Mouse (Mus musculus): ENCODE data around the gene Fscn2. TPM values are rescaled to one million over a fixed set of nuclear protein-coding genes. Genes with fewer than 3 reads are reported as not detected.

Gene Fscn2
- not detected for total RNA-seq (2021)
- long read RNA-seq, experiment 1 = 0 reads
- long read RNA-seq, experiment 2 = 0 reads

DNA sequence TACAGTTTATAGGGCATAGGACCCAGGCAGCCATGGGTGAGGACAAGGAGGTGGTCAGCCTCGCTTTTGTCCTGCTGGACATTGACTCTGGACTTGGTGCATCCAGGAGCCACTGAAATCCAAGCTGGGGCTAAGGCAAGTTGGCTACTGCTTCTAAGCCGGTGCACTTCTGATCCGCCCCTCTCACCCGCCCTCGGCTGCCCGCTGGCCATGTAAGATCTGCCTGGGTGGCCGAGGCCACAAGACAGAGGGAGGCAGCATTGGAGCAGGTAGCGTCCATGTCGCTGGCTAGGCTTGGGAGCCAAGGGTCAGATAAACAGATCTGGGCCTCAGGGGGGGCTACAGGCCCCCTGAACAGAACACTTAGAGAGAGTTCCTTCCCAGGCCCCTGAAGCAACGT is at the start of gene Fscn2:
TSS of gene Fscn2 (plus strand) at position 240 of the 400 bp plus-strand sequence.
- no peak for DNase-seq

DNA sequence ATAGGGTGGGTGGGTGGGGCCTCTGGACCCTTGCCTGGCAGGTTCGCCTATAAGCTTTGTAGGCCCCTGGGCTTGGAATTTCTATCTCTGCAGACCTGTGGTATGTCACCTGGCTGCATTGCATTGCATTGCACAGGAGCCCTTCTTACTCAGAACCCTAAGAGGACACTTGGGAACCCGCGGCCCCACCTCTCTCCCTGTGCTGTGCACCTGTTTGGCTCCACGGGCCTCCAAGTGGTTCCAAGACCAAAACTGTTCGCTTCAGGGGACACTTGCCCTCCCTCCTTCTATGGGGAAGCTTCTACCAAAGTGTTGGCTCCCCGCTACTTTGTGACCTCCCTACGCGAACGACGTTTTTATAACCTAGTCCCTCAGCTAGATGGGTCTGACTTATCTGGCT is 49.8 kb upstream of the Fscn2 start:
- DNase-seq = no peak

DNA sequence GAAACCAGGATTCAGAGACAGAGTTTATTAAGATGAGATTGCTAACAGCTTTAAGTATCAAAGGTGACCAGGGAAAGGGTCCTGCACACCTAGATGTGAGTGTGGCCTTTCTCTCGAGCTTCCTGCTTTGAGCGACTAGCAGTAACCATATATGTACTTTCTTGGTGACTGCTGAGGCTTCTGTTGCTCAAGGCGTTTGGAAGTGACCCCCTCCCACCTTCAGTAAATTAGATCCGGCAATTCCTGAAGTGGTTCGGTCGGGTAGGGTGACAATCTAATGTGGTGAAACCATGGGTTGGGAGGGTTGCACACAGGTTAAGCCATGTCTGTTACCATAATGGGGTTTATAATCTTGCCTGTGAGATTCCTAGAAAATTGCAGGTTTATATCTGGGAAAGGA is 49.3 kb upstream of the Fscn2 start:
- no peak for DNase-seq

DNA sequence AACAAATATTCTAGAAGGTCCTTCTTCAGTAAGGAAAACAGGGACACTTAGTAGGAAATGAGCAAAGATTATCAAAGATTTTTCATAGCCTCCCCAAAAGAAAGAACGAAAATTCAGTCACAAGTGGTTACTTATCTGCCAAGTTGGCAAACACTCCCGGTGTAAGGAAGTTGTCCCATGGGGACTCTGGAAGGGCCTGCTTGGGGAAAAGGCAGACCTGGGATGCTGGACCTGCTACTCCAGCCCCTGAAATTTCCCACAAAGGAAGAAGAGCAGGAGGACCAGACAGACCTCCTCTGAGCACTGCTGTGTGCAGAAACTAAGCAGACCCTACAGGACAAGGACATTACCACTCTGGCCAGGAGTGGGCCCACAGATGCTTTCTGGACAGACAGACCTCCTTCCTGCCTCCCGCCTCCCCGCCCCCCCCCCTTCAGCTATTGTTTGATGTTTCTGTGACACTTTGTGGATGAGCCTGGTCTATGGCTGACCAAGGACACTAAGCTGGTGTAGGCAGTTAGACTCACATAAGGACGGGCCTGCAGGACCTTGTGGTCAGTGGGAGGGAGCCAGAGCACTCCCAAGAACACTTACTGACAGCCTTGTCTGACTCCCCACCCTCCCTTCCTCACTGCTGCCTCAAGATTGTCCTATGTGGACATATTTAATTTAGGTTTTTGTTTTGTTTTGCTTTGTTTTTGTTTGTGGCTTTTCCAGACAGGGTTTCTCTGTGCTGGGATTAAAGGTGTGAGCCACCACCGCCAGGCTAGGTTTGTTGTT is 47.2 kb upstream of the Fscn2 start:
- DNase-seq = no peak

DNA sequence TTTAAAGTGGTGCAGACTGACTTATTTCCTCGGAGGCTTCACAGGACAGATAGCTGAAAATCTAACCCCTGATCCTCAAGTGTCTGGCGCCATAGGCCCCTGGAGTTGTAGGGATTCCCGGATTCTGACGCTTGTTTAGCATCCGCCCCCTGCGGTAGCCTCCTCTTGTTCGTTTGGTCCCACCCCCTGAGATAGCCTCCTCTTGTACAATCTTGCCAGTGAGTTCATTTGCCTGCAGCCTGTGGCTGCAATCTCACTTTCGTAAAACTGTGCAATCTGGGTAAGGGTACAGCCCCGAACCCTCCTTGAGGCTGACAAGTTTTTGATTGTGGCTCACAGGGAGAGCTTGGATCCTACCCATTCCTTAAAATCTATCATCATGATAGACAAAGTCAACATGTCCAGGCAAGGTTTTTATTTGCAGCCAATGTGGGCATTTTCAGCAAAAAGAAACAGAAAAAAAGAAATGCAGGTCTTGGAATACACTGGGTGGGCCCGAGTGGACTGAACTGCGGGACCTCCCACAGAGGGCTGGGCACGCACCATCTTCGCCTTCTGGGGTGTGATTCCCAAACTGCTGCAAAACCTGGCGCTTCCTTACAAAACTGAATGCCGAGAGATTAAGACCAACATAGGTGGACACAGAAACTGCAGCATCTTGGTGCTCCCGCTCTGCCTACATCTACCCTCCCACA is 46.5 kb upstream of the Fscn2 start:
- no peak for DNase-seq

DNA sequence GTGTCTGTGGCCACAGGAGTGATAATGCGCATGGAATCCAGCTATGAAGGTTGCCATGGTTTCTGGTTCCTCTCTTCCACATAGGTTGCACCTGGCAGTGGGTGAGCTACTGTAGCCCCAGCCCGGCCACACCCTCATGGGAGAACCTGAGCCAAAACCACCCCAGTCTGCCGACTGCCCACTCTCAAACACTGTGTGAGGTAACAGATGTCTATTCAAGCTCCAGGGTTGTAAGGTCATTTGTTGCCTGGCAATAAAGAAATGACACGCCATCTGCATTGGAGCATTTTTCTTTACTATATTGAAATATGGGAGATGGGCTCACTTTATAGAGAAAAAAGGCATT is 45.9 kb upstream of the Fscn2 start:
- DNase-seq = no peak

DNA sequence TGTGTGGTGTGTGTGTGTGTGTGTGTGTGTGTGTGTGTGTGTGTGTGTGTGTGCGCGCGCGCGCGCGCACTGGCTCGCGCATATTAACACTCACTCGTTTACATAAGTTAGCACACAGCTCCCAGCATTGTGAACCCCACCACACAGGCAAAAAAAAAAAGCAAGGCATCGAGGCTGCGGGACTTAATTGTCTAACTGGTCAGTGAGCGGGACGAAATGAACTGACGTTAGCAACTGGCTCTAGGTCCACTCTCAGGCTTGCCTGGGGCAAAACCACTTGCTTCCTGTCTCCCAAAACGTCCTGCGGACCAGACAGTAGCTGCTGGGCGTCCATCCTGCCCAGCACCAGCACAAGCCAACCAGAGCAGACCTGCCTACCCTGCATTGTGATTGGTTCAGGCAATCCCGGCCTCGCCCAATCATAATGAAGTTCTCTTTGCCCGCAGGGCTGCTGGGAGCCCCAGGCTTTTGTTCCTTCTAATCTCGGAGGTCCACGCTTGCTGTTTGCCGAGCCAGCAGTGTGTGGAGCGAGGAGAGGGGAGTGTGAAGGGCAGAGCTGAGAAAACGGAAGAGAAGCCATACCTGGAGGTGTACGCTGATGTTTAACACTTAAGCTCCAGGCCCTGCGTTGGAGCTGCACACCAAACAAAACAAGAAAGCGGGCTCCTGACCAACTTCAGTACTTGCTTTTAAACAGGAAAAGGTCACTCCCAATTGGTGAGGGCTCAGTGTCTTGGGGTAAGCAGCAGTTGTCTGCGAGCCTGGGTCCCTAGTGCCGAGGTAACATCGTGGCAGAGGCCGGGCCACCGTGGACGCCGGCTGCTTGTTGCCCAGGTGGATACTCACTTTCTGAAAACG is 45.3 kb upstream of the Fscn2 start:
- DNase-seq = peak; percentile 93 to 98

DNA sequence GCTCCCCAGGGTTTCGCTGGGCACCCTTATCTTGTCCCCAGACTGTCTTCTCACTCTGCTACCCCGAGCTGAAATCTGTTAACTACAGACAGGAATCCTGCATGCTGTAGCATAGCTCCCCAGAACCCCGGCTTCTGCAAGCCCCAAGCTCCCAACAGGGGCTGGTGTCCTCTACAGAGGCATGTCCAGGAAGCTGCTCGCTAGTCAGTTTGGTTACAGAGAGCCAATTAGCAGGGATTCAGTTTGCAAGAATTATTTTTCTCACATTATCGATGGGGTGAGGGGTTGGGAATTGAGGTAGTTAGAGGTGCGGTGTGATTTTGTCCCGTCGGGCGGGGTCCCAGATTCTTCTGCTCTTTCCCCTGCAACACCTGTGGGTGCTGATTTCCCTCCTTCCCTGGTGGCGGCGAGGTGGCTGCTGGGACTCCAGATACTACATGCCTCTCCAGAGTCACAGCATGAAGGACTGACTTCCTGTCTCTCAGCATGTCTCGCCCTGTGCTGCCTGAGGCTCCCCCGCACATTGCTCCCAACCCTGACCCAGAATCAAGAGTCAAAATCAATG is 44.6 kb upstream of the Fscn2 start:
- no peak for DNase-seq

DNA sequence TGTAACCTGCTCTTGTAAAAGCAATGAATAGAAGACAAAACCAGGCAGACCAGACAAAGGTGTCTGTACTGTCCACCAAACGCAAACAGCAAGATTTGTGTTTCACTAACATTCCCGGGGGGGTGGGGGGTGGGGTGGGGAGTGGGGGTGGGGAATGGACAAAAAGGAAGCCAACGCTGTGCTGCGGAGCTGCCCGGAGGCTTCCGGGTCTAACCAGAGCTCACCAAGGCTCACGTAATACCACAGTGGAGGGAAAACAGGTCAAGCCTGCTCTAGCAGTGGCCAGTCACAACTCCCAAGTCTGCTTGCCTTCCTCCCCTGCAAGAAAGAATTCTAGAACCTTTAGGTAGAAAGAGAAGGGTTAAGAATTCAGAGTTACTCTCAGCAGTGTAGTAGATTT is 43.9 kb upstream of the Fscn2 start:
- no peak for DNase-seq

DNA sequence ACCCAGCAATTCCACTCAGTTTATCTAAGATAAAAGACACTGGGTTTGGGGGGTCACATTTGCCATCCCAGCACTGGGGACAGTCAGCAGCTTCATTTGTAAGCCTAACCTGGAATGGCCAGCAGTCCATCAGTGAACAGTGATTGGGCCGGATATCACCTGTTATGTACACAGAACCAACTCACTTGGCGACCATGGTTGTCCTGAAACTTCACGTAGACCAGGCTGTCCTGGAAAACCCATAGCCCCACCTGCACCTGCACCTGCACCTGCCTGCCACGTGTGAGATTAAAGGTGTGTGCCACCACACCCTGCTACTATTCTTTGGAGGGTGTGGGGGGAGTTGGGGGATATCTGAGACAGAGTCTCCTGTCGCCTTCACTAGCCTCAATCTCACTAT is 42.0 kb upstream of the Fscn2 start:
- DNase-seq = no peak

DNA sequence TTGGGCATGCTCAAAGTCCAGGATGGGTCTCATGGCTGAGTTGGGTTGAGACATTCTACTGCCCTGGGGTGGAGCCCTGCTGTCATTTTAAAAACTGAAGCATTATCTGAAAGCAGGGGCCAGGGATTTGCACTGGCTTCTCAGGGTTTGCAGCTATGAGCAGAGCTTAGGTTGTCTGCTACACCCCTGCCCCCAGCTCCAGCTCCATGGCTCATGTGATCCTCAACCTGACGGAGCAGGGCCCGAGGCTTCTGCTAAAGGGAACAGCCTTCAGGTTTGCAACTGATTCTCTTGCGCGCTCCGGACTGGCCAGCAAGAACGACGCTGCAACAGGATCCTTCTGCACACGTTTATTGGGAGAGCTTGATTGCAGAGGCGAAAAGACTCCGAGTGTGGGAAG is 41.2 kb upstream of the Fscn2 start:
- no peak for DNase-seq

DNA sequence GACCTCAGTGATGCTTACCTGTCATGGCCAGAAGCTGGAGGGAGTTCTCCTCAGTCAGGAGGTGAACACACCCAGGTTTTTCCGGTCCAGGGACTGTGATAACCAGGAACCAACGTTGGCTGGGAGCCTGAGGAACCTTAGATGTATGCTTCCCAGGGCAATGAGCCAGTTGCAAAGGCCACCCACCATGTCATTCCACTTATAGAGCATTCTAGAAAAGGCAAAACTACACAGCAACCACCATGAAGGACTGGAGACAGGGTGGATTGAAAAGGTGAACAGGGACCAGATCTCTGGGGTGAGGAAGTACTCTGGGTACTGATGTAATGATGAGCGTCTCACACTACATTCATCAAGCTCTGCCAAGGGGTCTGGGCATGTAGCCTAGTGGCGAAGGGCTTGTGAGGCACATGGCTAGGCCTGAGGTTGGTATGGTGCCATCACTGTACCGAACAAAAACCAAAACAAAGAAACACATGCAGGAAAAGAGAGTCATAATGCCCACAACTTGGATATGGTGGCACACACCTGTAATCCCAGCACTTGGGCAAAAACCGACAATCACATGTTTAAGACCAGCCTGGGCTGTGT is 25.8 kb upstream of the Fscn2 start:
- peak in 1 of 2 experiments; percentile 14 for DNase-seq

DNA sequence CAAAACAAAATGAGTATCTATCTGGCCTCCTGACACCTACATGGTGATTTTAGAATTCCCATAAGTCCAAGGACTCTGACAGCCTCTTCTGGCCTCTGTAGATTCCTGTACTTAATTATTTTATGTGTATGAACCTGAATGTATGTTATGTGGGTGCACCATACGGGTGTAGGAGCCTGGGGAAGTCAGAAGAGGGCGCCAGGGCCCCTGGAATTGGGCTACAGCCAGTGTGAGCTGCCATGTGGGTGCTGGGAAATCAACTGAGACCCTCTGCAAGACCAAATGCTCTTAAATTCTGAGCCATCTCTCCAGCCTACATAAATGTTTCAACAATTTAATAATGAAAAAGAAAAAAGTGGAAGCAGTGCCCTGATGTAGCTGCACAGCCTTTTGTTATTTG is 23.9 kb upstream of the Fscn2 start:
- no peak for DNase-seq

DNA sequence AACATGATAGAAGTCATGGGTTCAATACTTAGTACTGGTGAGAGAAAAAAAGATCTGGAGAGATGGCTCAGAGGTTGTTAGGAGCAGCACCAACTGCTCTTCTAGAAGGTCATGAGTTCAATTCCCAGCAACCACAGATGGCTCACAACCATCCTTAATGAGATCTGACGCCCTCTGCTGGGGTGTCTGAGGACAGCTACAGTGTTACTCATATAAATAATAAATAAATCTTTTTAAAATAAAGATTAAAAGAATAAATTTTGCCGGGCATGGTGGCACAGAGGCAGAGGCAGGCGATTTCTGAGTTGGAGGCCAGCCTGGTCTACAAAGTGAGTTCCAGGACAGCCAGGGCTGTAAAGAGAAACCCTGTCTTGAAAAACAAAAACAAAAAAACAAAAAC is 22.5 kb upstream of the Fscn2 start:
- DNase-seq = no peak

DNA sequence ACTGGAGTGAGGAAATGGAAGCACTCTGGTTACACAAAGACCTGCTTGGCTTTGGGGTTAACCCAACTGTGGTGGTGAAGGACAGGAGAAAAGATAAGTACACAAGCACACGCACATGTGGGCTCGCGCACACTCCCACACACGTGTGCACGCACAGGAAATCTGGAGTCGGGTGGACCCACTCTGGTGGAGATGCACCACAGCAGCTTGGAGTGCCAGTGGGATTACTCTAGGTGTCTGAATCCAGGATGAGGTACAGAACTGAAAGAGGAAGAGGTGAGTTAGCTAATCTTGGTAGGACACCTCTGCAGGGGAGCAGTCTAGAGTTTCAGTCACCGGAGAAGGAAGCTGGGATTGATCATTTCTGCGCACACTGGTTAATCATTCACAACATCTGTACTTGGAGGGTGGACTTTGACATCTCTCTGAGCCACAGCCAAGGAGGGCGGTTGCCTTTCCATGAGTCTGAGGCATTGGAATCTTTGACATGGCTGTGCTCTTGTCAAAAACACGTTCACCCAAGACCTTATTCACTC is 21.3 kb upstream of the Fscn2 start:
- no peak for DNase-seq

DNA sequence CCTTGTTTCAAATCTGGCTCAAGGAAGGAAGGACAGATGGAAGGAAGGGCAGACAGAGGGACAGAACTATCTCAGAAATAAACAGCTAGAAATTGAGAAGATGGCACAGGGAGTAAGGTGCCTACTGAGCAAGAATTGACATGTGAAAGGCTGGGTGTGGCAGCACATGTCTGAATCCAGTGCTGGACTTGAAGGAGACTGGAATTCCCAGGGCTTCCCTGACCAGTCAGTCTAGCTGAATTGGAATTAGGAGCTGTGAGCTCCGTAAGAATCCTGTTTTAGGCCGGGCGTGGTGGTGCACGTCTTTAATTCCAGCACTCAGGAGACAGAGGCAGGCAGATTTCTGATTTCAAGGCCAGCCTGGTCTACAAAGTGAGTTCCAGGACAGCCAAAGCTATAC is 19.7 kb upstream of the Fscn2 start:
- DNase-seq = no peak

DNA sequence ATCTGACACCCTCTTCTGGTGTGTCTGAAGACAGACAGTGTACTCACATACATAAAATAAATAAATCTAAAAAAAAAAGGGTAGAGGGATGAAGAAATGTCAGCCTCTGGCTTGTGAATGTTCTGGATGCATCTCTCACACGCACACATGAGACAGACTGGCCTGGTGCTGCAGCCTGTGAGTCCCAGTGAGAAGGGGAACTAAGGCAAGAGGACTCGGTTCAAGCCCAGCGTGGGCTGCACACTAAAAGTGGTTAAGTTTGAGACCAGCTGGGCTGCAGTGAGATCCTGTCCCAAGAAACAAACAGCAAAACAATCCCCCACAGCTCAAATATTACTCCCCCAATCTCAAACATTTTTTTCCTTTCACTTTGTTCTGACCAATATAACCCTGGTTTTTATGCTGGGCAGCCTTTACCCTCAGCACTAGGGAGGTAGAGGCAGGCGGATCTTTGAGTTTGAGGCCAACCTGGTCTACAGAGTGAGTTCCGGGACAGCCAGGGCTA is 18.6 kb upstream of the Fscn2 start:
- DNase-seq = no peak

DNA sequence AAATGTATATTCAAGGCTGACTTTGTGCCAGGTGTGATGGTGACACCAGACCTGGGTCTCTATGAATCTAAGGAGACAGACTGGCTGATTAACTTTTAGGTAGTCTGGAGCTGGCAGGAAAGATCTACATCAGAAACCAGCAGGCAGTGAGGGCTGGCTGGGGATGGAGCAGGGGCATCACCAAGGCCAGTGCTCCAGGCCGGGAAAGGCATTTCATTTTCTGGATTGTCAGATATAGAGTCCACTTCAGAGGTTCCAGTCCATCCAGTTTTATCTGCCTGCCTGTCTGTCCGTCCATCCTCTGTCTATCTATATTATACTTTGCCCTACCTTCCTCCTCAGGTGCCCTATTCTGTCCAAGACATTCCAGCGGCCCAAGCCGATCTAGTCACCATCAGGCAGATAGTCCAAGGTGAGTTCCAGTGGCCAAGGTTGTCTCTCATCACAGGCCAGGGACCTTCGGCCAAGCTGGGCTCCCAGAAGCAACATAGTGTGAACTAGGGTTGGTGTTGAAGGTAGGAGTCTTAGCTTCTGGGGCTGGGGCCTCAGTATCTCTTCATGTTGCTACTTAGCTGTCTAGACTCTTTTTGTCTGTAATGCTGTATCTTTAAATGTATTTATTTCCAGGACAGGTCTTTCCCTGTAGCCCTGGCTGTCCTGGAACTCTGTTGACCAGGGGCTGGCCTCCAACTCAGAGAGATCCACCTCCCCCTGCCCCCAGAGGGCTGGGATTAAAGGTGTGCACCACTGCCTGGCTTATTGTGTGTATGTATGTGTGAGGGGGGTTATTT is 17.6 kb upstream of the Fscn2 start:
- peak in 1 of 2 experiments; percentile 7 for DNase-seq

DNA sequence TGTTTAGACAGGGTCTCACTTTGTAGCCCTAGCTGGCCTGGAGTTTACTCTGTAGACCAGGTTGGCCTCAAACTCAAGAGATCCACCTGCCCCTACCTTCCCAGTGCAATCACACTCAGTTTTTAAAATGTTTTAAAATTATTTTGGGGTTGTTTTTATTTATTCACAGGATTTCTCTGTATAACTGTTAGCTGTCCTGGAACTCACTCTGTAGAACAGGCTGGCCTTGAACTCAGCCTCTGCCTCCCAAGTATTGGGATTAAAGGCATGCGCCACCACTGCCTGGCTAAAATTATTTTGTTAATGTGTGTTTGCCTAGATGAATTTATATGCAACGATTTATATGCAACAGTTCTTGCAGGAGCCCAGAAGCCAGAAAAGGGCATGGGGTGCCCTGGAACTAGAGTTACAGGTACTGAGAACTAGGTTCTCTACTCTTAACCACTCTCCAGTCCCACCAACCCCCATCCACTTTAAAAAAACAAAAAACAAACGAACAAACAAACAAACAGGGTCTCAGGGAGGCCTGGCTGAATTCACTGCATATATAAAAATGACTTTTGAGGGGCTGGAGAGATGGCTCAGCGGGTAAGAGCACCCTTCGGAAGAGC is 16.9 kb upstream of the Fscn2 start:
- peak; percentile 1 to 10 for DNase-seq

DNA sequence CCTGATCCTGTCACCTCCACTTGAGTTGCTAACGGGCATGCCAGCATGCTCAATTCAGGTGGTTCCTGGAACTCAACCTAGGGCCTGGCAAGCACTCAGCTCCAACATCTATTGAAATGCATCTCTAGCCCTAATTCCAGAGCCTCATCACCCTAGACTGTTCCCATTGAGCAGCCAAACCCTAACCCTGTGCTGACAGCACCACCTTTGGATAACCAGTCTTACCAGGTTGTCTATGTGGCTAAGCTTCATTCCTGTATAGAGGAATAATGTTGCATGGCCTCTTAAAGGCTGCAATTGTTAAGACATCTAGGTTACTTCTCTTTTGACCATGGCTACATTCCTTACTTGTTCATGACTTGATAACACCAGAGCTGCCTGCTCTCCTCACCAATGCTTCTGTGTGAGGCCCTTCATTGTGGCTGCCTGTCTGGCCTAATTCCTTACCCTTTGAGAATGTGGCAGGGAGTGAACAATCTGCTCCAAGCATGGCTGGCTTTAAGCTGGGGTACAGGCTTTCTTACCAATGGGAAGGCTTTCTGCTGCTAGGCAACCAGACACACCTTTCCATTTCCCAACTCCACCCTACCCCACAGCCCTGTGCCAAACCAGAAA is 16.2 kb upstream of the Fscn2 start:
- DNase-seq = peak; percentile 33 to 47
